Mouse (Mus musculus) thymus, postnatal 4 days (tissue): ENCODE measurements around the gene Slc28a1.

Experiments used
- DNase-seq: peaks from one replicate; pipeline ENCODE4 v3.0.0; 2021

Slc28a1 gene

DNA sequence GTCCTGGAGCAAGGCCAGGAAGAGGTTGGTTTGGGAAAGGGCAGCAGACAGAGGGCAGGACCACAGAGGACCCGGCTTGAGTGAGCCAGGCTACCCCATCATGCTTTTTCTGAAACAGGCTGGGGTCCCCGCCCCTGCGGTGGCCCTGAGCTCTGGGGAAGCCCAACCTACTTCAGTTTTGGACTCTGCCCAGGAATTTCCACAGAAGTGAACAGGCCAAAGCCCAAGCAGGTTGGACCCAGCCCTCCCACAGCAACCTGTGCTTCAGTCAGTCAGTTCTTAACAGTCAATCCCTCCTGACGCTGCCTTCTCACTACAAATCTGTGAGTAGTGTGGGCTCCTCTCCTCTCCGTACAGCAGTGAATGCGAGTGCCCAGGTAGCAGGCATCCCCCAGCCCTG, at the start of gene Slc28a1:
Gene Slc28a1 (plus strand): TSS at position 245 of the 400 bp plus-strand sequence.
- DNase-seq: no peak

DNA sequence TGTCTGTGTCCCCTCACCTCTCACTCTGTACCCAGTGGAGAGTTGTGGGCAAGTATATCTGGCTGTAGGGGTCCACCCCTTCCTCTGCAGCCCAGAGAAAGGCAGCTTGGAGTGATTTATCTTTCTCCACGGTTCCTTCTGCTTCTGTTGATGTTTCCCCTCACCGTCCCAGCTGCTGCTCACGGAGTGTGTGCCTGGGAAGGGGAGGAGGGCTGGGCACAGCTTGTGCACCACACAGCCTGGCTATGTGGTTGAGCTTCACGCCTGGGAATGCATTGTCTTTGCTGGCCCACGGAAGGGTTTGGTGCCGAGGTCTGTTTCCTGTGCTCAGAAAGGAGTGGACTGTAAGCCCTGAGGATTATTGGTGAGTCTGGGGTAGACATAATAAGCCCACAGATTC, 47.9 kb upstream of the Slc28a1 start:
- DNase-seq: no peak

GRCm38 (mm10) chr7:81072463-81072862, 42.1 kb upstream of the Slc28a1 start:
- no peak for DNase-seq

- peak; percentile 60 for DNase-seq
These were observed 41.3 kb upstream of the Slc28a1 start for GRCm38 (mm10) chr7:81073273-81073672.

DNA sequence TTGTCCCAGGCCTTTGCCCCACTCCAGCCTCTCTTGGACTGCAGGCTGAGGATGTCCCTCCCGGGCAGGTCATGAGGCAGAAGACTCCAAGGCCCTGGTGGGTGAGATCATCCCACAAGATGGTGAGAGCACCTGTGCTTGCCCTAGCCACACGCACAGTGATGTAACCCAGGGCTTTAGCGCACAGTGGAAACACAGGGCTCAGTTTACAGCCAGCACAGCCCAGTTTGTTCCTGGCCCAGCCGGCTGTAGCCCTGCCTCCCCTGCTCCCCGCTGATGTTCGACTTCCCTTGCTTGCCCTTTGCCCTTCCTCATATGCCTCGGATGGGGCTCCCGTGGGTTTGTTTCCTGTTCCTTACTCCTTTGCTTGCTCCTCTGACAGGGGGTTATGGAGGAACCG, 40.1 kb upstream of the Slc28a1 start:
- DNase-seq: peak; percentile 65

- peak; percentile 84 for DNase-seq
These were observed 39.3 kb upstream of the Slc28a1 start for GRCm38 (mm10) chr7:81075299-81075698.

GRCm38 (mm10) chr7:81075732-81076131, 38.9 kb upstream of the Slc28a1 start:
- DNase-seq: no peak

- no peak for DNase-seq
These were observed 37.6 kb upstream of the Slc28a1 start for GRCm38 (mm10) chr7:81077009-81077408.

GRCm38 (mm10) chr7:81078740-81079139, 35.9 kb upstream of the Slc28a1 start:
- DNase-seq: no peak

GRCm38 (mm10) chr7:81093420-81093965, 21.1 kb upstream of the Slc28a1 start:
- no peak for DNase-seq

GRCm38 (mm10) chr7:81094104-81094757, 20.4 kb upstream of the Slc28a1 start:
- DNase-seq: no peak

- no peak for DNase-seq
These were observed 14.3 kb upstream of the Slc28a1 start for GRCm38 (mm10) chr7:81100341-81100740.

GRCm38 (mm10) chr7:81102854-81103253, 11.7 kb upstream of the Slc28a1 start:
- no peak for DNase-seq

DNA sequence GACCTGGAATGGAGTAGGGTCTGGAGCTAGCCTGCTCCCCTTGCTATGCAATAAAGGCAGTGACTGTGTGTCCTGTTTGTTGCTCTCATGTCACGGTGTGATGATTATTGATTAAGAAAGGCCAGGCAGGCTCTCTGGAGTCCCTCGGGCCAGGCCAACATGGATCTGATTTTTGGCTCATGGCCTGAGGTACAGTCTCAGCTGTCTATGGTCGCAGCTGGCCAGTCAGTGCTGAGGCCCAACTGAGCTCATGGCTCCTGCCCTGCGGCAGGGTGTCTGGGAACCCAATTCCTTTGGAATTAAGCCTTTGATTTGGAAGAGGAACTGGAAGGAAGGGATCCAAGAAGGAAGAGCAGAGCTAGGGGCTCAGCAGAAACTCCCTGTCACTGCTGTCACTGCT, 9.1 kb upstream of the Slc28a1 start:
- no peak for DNase-seq

DNA sequence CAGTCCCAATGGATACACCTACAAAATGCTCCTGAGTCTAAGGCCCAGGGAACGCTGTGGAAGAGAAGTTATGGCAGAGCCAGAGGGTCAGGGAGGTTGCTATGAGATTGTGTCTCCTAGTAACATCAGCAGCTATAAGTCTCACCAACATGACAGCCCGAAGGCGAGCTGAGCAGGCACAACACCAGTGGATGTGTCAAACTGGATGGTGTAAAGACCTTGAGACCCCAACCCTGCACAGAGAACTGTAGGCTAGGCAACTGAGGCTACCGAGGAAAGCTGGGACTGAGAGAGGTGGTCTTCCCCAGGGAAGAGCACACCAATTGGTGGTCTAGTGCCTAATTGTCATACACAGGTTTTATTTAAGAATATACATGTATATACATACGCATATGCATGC, 6.4 kb upstream of the Slc28a1 start:
- no peak for DNase-seq

DNA sequence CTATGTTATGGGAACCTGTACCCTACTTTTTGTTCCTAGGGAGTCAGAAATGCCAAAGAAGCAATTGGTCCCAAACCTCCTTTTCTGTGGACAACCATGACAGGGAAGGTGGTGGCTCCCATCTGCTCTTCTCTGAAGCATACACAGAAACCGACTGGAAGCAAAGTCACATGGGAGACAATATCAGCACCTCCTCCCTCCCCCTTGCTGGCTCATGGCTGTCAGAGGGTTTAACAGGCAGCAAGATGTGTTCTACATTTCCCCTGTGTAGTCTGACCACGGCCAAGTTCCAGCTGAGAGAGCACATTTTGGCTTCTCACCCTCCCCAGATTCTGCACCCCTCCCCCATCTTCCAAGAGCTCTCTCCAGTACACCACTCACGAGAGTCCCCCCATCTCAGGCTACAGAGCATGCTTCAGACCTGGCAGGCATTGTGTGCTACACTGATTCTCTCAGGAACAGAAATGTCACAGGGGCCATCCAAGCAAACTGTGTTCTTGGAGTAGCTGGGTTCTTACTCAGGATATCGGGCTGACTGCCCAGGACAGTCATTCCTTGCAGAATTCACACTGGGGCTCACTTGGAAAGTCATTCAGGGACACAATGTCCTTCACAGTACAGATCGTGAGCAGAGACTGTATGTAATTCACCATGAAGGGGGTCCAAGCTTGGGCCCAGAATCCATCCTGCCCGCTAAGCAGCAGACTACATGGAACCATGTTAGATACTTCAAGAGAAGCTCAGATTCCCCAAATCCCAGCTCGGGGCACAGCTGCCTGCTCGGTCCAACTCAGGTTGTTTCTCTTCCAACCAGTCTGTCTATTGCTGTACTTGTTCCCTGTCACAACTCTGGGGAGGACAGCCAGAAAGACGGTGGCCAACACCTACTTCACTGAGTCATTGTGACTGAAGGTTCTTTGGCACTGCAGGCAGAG, 4.6 kb upstream of the Slc28a1 start:
- DNase-seq: no peak

DNA sequence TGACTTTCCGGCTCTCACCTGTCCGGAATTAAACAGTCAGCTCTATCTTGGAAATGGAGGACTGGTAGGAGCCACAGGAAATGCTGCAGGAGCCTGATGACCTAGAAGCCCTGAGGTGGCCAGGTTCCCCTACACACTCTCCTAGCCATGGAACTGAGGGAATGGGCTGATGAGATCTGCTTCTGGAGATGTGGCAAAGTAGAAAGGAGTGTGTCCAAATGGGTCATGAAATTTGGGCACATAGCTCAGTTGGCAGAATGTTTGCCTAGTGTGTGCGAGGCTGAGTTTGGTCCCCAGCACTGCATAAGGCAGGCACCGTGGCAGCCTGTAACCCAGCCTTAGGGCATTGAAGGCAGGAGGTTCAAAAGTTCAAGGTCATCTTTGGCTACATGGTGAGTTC, 3.8 kb upstream of the Slc28a1 start:
- DNase-seq: no peak

- no peak for DNase-seq
These were observed 2.9 kb upstream of the Slc28a1 start for GRCm38 (mm10) chr7:81111729-81112128.

GRCm38 (mm10) chr7:81112686-81113360, 1.8 kb upstream of the Slc28a1 start:
- peak; percentile 48 for DNase-seq

DNA sequence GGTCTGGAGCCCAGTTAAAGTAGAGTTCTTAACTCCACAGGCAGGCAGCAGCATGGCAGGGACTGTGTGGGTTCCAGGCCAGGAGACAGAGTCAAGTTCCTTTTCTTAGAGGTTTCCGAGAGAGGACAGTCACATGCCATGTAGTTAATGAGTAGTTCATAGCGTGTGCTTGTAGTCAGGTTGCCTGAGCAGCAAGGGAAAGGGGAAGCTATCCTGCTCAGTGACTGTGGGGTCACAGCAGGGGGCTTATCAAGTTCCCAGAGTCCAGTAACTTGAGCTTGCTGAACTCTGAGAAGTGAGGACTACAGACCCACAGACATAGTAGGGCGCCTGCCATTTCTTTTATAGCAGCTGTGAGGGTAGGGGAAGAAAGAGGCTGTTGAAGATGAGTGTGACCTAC, 6.5 kb downstream of the Slc28a1 start:
- DNase-seq: no peak

- DNase-seq: no peak
These were observed 8.2 kb downstream of the Slc28a1 start for GRCm38 (mm10) chr7:81122808-81123207.

GRCm38 (mm10) chr7:81123553-81123952, 9.0 kb downstream of the Slc28a1 start:
- no peak for DNase-seq

DNA sequence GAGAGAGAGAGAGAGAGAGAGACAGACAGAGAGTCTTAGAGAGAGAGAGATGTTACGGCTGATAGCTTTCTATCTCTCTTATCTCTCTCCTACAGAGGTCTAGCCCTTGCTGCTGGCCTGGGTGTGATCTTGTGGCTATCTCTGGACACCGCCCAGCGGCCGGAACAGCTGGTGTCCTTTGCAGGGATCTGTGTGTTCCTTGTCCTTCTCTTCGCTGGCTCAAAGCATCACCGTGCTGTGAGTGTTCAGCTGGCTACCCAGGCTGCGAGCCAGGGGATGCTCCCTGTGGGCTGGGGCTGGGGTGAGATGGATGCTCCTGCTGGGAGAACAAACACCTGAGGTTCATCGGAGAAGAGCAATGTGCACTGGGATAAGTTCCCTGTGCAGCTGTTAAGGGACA, 10.2 kb downstream of the Slc28a1 start:
- DNase-seq: no peak
